Mouse (Mus musculus) lung, embryonic 15.5 days (tissue): ENCODE results near the gene Lrrc42. TPM values are rescaled to one million over a fixed set of nuclear protein-coding genes. Genes with fewer than 3 reads are reported as not detected.

Experiments
- ATAC-seq: fragments of 200-750 bp; cut with Nextera tagmentation; 2 replicates; pipeline ENCODE4 v1.8.0; 2017; ENCODE audit warnings: moderate number of reproducible peaks, borderline replicate concordance; ENCODE audit not compliant: low FRiP score, low TSS enrichment; ENCODE audit errors: extremely low read depth
- H3K27ac ChIP-seq: fragments of 300-500 bp; sonication (generic); 2 replicates; pipeline ENCODE4 v1.5.1; 2015; ENCODE audit warnings: moderate library complexity, mild to moderate bottlenecking, inconsistent platforms
- H3K27me3 ChIP-seq: fragments of 300-500 bp; sonication (generic); 2 replicates; pipeline ENCODE4 v1.6.1; 2015; ENCODE audit warnings: inconsistent platforms
- H3K36me3 ChIP-seq: fragments of 300-500 bp; sonication (generic); 2 replicates; pipeline ENCODE4 v1.6.1; 2015; ENCODE audit warnings: inconsistent platforms
- H3K4me1 ChIP-seq: fragments of 300-500 bp; sonication (generic); 2 replicates; pipeline ENCODE4 v1.6.1; 2015; ENCODE audit warnings: inconsistent platforms
- H3K4me2 ChIP-seq: fragments of 300-500 bp; sonication (generic); 2 replicates; pipeline ENCODE4 v1.6.1; 2015; ENCODE audit warnings: inconsistent platforms, mild to moderate bottlenecking, moderate library complexity
- H3K4me3 ChIP-seq: fragments of 300-500 bp; sonication (generic); 2 replicates; pipeline ENCODE4 v1.5.1; 2015; ENCODE audit warnings: mild to moderate bottlenecking, inconsistent platforms
- H3K9ac ChIP-seq: fragments of 300-500 bp; sonication (generic); 2 replicates; pipeline ENCODE4 v1.6.1; 2015; ENCODE audit warnings: inconsistent platforms
- H3K9me3 ChIP-seq: fragments of 300-500 bp; sonication (generic); 2 replicates; pipeline ENCODE4 v1.6.1; 2016; ENCODE audit warnings: inconsistent platforms
- WGBS: fragments of 180-500 bp; shearing (Covaris S2); methylation state at CpG from one replicate; pipeline ENCODE4 v1.1.7; 2015; 5-methylcytosine and 5-hydroxymethylcytosine counted together
- polyA plus RNA-seq: library from polyadenylated mRNA; unstranded; fragments of >200 nt; fragmentation: Nextera tagmentation; extraction: Ambion mirVana; gene quantifications from 2 replicates; pipeline ENCODE4 v1.2.1, GENCODE M21; 2015

Gene Lrrc42
- polyA plus RNA-seq, 1 experiment from 2014 or later, result 71.7 TPM

GRCm38 (mm10) chr4:107285446-107286200 lies 32.3 kb upstream of the Lrrc42 start:
- Histone ChIP-seq H3K27ac (no peak overlapping the region), H3K27me3 (no peaks in the 10 kb centered on the region), H3K36me3 (no peaks in the 10 kb centered on the region; the same call in 1 of the 2 replicates), H3K9me3 (no peaks in the 10 kb centered on the region), H3K4me2 (no peak overlapping the region), H3K9ac (no peak overlapping the region), H3K4me1 (no peaks in the 10 kb centered on the region; the same call in 1 of the 2 replicates), H3K4me3 (no peak overlapping the region)
- no peak for ATAC-seq
- 47% methylated on average over 3 of the region's 3 CpGs for WGBS

GRCm38 (mm10) chr4:107280843-107281475 lies 27.6 kb upstream of the Lrrc42 start:
- Histone ChIP-seq H3K36me3 (peaks cover 6% of the 10 kb centered on the region; the same call in 1 of the 2 replicates), H3K27me3 (no peaks in the 10 kb centered on the region), H3K9ac (no peak overlapping the region), H3K4me2 (no peak overlapping the region), H3K4me3 (no peak overlapping the region), H3K4me1 (no peaks in the 10 kb centered on the region), H3K27ac (no peak overlapping the region), H3K9me3 (no peaks in the 10 kb centered on the region)
- ATAC-seq, result no peak
- 81% methylated on average over 7 of the region's 7 CpGs for WGBS

GRCm38 (mm10) chr4:107278188-107278707 lies 24.9 kb upstream of the Lrrc42 start:
- no peak overlapping the region for H3K27ac ChIP-seq
- no peaks in the 10 kb centered on the region for H3K4me1 ChIP-seq
- no peak overlapping the region for H3K4me2 ChIP-seq
- H3K9ac ChIP-seq, result no peak overlapping the region
- no peak for ATAC-seq
- H3K27me3 ChIP-seq, result no peaks in the 10 kb centered on the region
- H3K36me3 ChIP-seq, result peaks cover 9% of the 10 kb centered on the region; the same call in 1 of the 2 replicates
- no peaks in the 10 kb centered on the region for H3K9me3 ChIP-seq
- WGBS, result 29% methylated on average over 8 of the region's 8 CpGs
- no peak overlapping the region for H3K4me3 ChIP-seq

- no peak overlapping the region for H3K4me3 ChIP-seq
- no peak overlapping the region for H3K9ac ChIP-seq
- H3K36me3 ChIP-seq, result 0 out of 2 replicates have a peak, but pooled peaks cover 4% of the 10 kb centered on the region
- H3K9me3 ChIP-seq, result no peaks in the 10 kb centered on the region
- no peak overlapping the region for H3K27ac ChIP-seq
- H3K27me3 ChIP-seq, result no peaks in the 10 kb centered on the region
- H3K4me2 ChIP-seq, result no peak overlapping the region
- H3K4me1 ChIP-seq, result no peaks in the 10 kb centered on the region
- no peak for ATAC-seq
- WGBS, result 61% methylated on average over 5 of the region's 5 CpGs
These were observed 21.2 kb upstream of the Lrrc42 start for GRCm38 (mm10) chr4:107274511-107274910.

- WGBS, result 66% methylated on average over 4 of the region's 4 CpGs
- no peak overlapping the region for H3K9ac ChIP-seq
- H3K36me3 ChIP-seq, result 0 out of 2 replicates have a peak, but pooled peaks cover 4% of the 10 kb centered on the region
- no peak for ATAC-seq
- no peak overlapping the region for H3K4me3 ChIP-seq
- no peak overlapping the region for H3K4me2 ChIP-seq
- no peaks in the 10 kb centered on the region for H3K4me1 ChIP-seq
- no peak overlapping the region for H3K27ac ChIP-seq
- no peaks in the 10 kb centered on the region for H3K9me3 ChIP-seq
- no peaks in the 10 kb centered on the region for H3K27me3 ChIP-seq
These were observed 20.4 kb upstream of the Lrrc42 start for GRCm38 (mm10) chr4:107273683-107274082.

GRCm38 (mm10) chr4:107260001-107260400 lies 6.7 kb upstream of the Lrrc42 start:
- Histone ChIP-seq H3K9ac (no peak overlapping the region), H3K4me3 (no peak overlapping the region), H3K36me3 (peaks cover 2% of the 10 kb centered on the region; the same call in 1 of the 2 replicates), H3K27me3 (no peaks in the 10 kb centered on the region), H3K27ac (no peak overlapping the region), H3K4me2 (no peak overlapping the region), H3K4me1 (no peaks in the 10 kb centered on the region), H3K9me3 (no peaks in the 10 kb centered on the region)
- WGBS, result 31% methylated on average over 4 of the region's 4 CpGs
- no peak for ATAC-seq

GRCm38 (mm10) chr4:107254414-107254813 lies 1.1 kb upstream of the Lrrc42 start:
- no peaks in the 10 kb centered on the region for H3K9me3 ChIP-seq
- no peaks in the 10 kb centered on the region for H3K27me3 ChIP-seq
- H3K4me3 ChIP-seq, result peak overlapping the region; percentile 88
- H3K36me3 ChIP-seq, result no peaks in the 10 kb centered on the region
- no peak for ATAC-seq
- peaks cover 30% of the 10 kb centered on the region for H3K4me1 ChIP-seq
- H3K27ac ChIP-seq, result peak overlapping the region; percentile 87; the same call in 1 of the 2 replicates
- WGBS, result 29% methylated on average over 3 of the region's 3 CpGs
- peak overlapping the region; percentile 76 for H3K9ac ChIP-seq
- H3K4me2 ChIP-seq, result peak overlapping the region; percentile 60

GRCm38 (mm10) chr4:107252522-107252921 lies 810 bp downstream of the Lrrc42 start:
- Histone ChIP-seq H3K4me3 (peak overlapping the region; percentile 88), H3K36me3 (no peaks in the 10 kb centered on the region), H3K4me2 (peak overlapping the region; percentile 79), H3K9me3 (no peaks in the 10 kb centered on the region), H3K27me3 (no peaks in the 10 kb centered on the region), H3K27ac (peak overlapping the region; percentile 87), H3K9ac (peak overlapping the region; percentile 76), H3K4me1 (peaks cover 43% of the 10 kb centered on the region)
- no peak for ATAC-seq
- 1% methylated on average over 11 of the region's 11 CpGs for WGBS

- H3K27me3 ChIP-seq, result no peaks in the 10 kb centered on the region
- 16% methylated on average over 4 of the region's 4 CpGs for WGBS
- ATAC-seq, result no peak
- H3K9ac ChIP-seq, result no peak overlapping the region
- no peaks in the 10 kb centered on the region for H3K9me3 ChIP-seq
- H3K4me1 ChIP-seq, result peaks cover 64% of the 10 kb centered on the region
- no peak overlapping the region for H3K4me2 ChIP-seq
- H3K36me3 ChIP-seq, result no peaks in the 10 kb centered on the region
- 0 out of 2 replicates have a peak overlapping the region, but pooled peaks have one; percentile 10 for H3K27ac ChIP-seq
- no peak overlapping the region for H3K4me3 ChIP-seq
These were observed 2.8 kb downstream of the Lrrc42 start for GRCm38 (mm10) chr4:107250494-107250893.

- Histone ChIP-seq H3K4me1 (peaks cover 70% of the 10 kb centered on the region), H3K36me3 (no peaks in the 10 kb centered on the region), H3K9me3 (no peaks in the 10 kb centered on the region), H3K4me2 (no peak overlapping the region), H3K27ac (peak overlapping the region; percentile 27; the same call in 1 of the 2 replicates), H3K27me3 (no peaks in the 10 kb centered on the region), H3K9ac (no peak overlapping the region), H3K4me3 (no peak overlapping the region)
- WGBS, result 23% methylated on average over 2 of the region's 2 CpGs
- no peak for ATAC-seq
These were observed 3.9 kb downstream of the Lrrc42 start for GRCm38 (mm10) chr4:107249471-107249870.

GRCm38 (mm10) chr4:107248061-107248460 lies 5.3 kb downstream of the Lrrc42 start:
- Histone ChIP-seq H3K27ac (no peak overlapping the region), H3K27me3 (no peaks in the 10 kb centered on the region), H3K9me3 (no peaks in the 10 kb centered on the region), H3K9ac (no peak overlapping the region), H3K4me2 (no peak overlapping the region), H3K4me3 (no peak overlapping the region), H3K36me3 (peaks cover 4% of the 10 kb centered on the region; the same call in 1 of the 2 replicates), H3K4me1 (peaks cover 67% of the 10 kb centered on the region)
- 83% methylated on average over 3 of the region's 3 CpGs for WGBS
- ATAC-seq, result no peak

GRCm38 (mm10) chr4:107247110-107247509 lies 6.2 kb downstream of the Lrrc42 start:
- WGBS, result 65% methylated on average over 9 of the region's 9 CpGs
- no peak for ATAC-seq
- no peak overlapping the region; the same call in 1 of the 2 replicates for H3K27ac ChIP-seq

More at GRCm38 (mm10) chr4:107247110-107247509, 6.2 kb downstream of the Lrrc42 start:
- H3K4me2 ChIP-seq, result no peak overlapping the region
- H3K36me3 ChIP-seq, result peaks cover 10% of the 10 kb centered on the region; the same call in 1 of the 2 replicates
- H3K4me1 ChIP-seq, result peaks cover 61% of the 10 kb centered on the region
- no peak overlapping the region for H3K9ac ChIP-seq
- H3K9me3 ChIP-seq, result no peaks in the 10 kb centered on the region
- no peaks in the 10 kb centered on the region for H3K27me3 ChIP-seq
- H3K4me3 ChIP-seq, result no peak overlapping the region
